Mouse (Mus musculus): ENCODE measurements around the gene Actl6b. TPM values are rescaled to one million over a fixed set of nuclear protein-coding genes. Genes with fewer than 3 reads are reported as not detected.

Gene Actl6b
- polyA plus RNA-seq, 1 experiment: not detected

- WGBS: 77% methylated on average over 7 of the region's 7 CpGs
- Histone ChIP-seq H3K4me3 (replicated peaks; ENCODE audit: control insufficient read depth, low read depth, low read length) (no peak overlapping the region), H3K4me1 (ENCODE audit: control insufficient read depth, insufficient read depth, low read length) (peaks cover 2% of the 10 kb centered on the region; the same call in 1 of the 2 replicates), H3K27ac (ENCODE audit: control insufficient read depth, insufficient read depth, low read depth, low read length, poor library complexity) (no peak overlapping the region)
- TF ChIP-seq CTCF (IDR thresholded peaks at IDR 0.05; ENCODE audit: control insufficient read depth, insufficient read depth, low read length): no peak
- no peak for TF ChIP-seq POLR2A (IDR thresholded peaks at IDR 0.05; ENCODE audit: borderline replicate concordance, control insufficient read depth, low read depth, low read length)
These were observed 62.0 kb downstream of the Actl6b start for GRCm38 (mm10) chr5:137615347-137615746.

Other genes with a start within 250 kb of the Actl6b start
- gene Srrt, start 245.8 kb upstream of the Actl6b start, polyA plus RNA-seq (2011; ENCODE audit: insufficient read depth, insufficient read length, low replicate concordance, missing spikeins): 304 and 461 TPM in 2 replicates
- gene Trip6, start 239.1 kb upstream of the Actl6b start, polyA plus RNA-seq (2011; ENCODE audit: insufficient read depth, insufficient read length, low replicate concordance, missing spikeins): 9.0 and 15.5 TPM in 2 replicates
- 10.9 and 14.4 TPM in 2 replicates for gene Slc12a9, start 219.9 kb upstream of the Actl6b start, polyA plus RNA-seq (2011; ENCODE audit: insufficient read depth, insufficient read length, low replicate concordance, missing spikeins)
- gene Ephb4, start 203.4 kb upstream of the Actl6b start, polyA plus RNA-seq (2011; ENCODE audit: insufficient read depth, insufficient read length, low replicate concordance, missing spikeins): 3.1 and 4.5 TPM in 2 replicates
- gene Zan, start 76.5 kb upstream of the Actl6b start, polyA plus RNA-seq (2011; ENCODE audit: insufficient read depth, insufficient read length, low replicate concordance, missing spikeins): not detected in 2 replicates
- 22.1 and 32.2 TPM in 2 replicates for gene Pop7, start 51.0 kb upstream of the Actl6b start, polyA plus RNA-seq (2011; ENCODE audit: insufficient read depth, insufficient read length, low replicate concordance, missing spikeins)
- 57.6 and 80.1 TPM in 2 replicates for gene Gigyf1, start 35.0 kb upstream of the Actl6b start, polyA plus RNA-seq (2011; ENCODE audit: insufficient read depth, insufficient read length, low replicate concordance, missing spikeins)
- gene Epo, start 20.3 kb upstream of the Actl6b start, polyA plus RNA-seq (2011; ENCODE audit: insufficient read depth, insufficient read length, low replicate concordance, missing spikeins): not detected in 2 replicates
- 294 and 476 TPM in 2 replicates for gene Gnb2, start 20.0 kb upstream of the Actl6b start, polyA plus RNA-seq (2011; ENCODE audit: insufficient read depth, insufficient read length, low replicate concordance, missing spikeins)
- gene Tfr2, start 16.3 kb downstream of the Actl6b start, polyA plus RNA-seq (2011; ENCODE audit: insufficient read depth, insufficient read length, low replicate concordance, missing spikeins): 25.9 and 51.0 TPM in 2 replicates
- gene Mospd3, start 47.5 kb downstream of the Actl6b start, polyA plus RNA-seq (2011; ENCODE audit: insufficient read depth, insufficient read length, low replicate concordance, missing spikeins): 25.4 and 29.1 TPM in 2 replicates
- gene Pcolce, start 60.3 kb downstream of the Actl6b start, polyA plus RNA-seq (2011; ENCODE audit: insufficient read depth, insufficient read length, low replicate concordance, missing spikeins): 17.2 and 23.4 TPM in 2 replicates
- gene Fbxo24, start 75.5 kb downstream of the Actl6b start, polyA plus RNA-seq (2011; ENCODE audit: insufficient read depth, insufficient read length, low replicate concordance, missing spikeins): 0.41 TPM in 1 of 2 replicates, not detected in the other
- gene Lrch4, start 75.6 kb downstream of the Actl6b start, polyA plus RNA-seq (2011; ENCODE audit: insufficient read depth, insufficient read length, low replicate concordance, missing spikeins): 36.1 and 108 TPM in 2 replicates
- gene Gm20605, start 75.7 kb downstream of the Actl6b start, polyA plus RNA-seq (2011; ENCODE audit: insufficient read depth, insufficient read length, low replicate concordance, missing spikeins): 24.9 and 41.6 TPM in 2 replicates
- gene Sap25, start 87.8 kb downstream of the Actl6b start, polyA plus RNA-seq (2011; ENCODE audit: insufficient read depth, insufficient read length, low replicate concordance, missing spikeins): 65.6 and 161 TPM in 2 replicates
- gene Irs3, start 92.2 kb downstream of the Actl6b start, polyA plus RNA-seq (2011; ENCODE audit: insufficient read depth, insufficient read length, low replicate concordance, missing spikeins): 0.77 TPM in 1 of 2 replicates, not detected in the other
- gene Agfg2, start 131.2 kb downstream of the Actl6b start, polyA plus RNA-seq (2011; ENCODE audit: insufficient read depth, insufficient read length, low replicate concordance, missing spikeins): 33.1 and 50.5 TPM in 2 replicates
- 1.2 and 1.9 TPM in 2 replicates for gene Nyap1, start 188.1 kb downstream of the Actl6b start, polyA plus RNA-seq (2011; ENCODE audit: insufficient read depth, insufficient read length, low replicate concordance, missing spikeins)
- gene Tsc22d4, start 192.2 kb downstream of the Actl6b start, polyA plus RNA-seq (2011; ENCODE audit: insufficient read depth, insufficient read length, low replicate concordance, missing spikeins): 143 and 144 TPM in 2 replicates
- 52.6 and 130 TPM in 2 replicates for gene Ppp1r35, start 225.3 kb downstream of the Actl6b start, polyA plus RNA-seq (2011; ENCODE audit: insufficient read depth, insufficient read length, low replicate concordance, missing spikeins)
- gene Mepce, start 234.1 kb downstream of the Actl6b start, polyA plus RNA-seq (2011; ENCODE audit: insufficient read depth, insufficient read length, low replicate concordance, missing spikeins): 25.6 and 45.6 TPM in 2 replicates
- 9.5 and 18.7 TPM in 2 replicates for gene Zcwpw1, start 234.3 kb downstream of the Actl6b start, polyA plus RNA-seq (2011; ENCODE audit: insufficient read depth, insufficient read length, low replicate concordance, missing spikeins)